Mouse (Mus musculus): ENCODE results near the gene Gm3839. TPM values are rescaled to one million over a fixed set of nuclear protein-coding genes. Genes with fewer than 3 reads are reported as not detected.
"Not testable (repeated sequence)": the region's sequence is repeated elsewhere in the genome, so short reads cannot be mapped to it uniquely, and the experiment has no call there.

Gm3839 gene
- total RNA-seq, 1 experiment, result 0.94 TPM

DNA sequence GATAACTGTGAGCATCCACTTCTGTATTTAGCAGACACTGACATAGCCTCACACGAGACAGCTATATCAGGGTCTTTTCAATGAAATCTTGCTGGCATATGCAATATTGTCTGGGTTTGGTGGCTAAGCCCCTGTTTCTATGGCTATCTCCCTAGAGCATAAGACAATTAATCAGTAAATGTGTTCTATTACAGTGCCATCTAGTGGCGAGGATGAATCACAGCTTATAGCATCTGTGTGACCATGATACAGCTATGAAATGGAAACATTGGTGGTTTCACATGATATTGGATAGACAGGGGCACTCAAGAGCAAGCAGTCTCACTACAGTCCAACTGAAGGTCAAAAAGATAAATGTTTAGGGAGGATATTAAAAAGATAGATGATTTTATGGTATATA, 26.5 kb downstream of the Gm3839 start:
- H3K4me1 ChIP-seq (ENCODE audit: control insufficient read depth in 2 of 2, insufficient read depth in 2 of 2, low read length in 2 of 2, poor library complexity in 1 of 2), result no peaks in the 10 kb centered on the region
- H3K27ac ChIP-seq (ENCODE audit: insufficient read depth, low read depth, low read length, poor library complexity, severe bottlenecking), result no peak overlapping the region
- no peaks in the 10 kb centered on the region for H3K36me3 ChIP-seq (ENCODE audit: control insufficient read depth, insufficient read depth, low read length, poor library complexity, severe bottlenecking)
- peak; percentile 21 for DNase-seq (ENCODE audit: low read depth, low spot score)
- in situ Hi-C loops (cut with MboI; ENCODE audit: low sequenced_read_pairs in 2 of 2, unreplicated experiment in 2 of 2), result no loop called here
- no peak overlapping the region for H3K9ac ChIP-seq (ENCODE audit: insufficient read depth, low read depth, low read length, poor library complexity, severe bottlenecking)
- H3K4me3 ChIP-seq (ENCODE audit: insufficient read depth in 1 of 2, low read depth in 1 of 2, low read length in 2 of 2, poor library complexity in 1 of 2, severe bottlenecking in 1 of 2), result no peak overlapping the region
- no peaks in the 10 kb centered on the region; the same call in 1 of the 2 replicates for H3K9me3 ChIP-seq (ENCODE audit: control insufficient read depth, insufficient read depth, low read depth, low read length)
- no peak for TF ChIP-seq ZC3H11A (IDR thresholded peaks at IDR 0.05; ENCODE audit: borderline replicate concordance, low read depth, low read length)

GRCm38 (mm10) chr14:11307079-11307478, 49.4 kb downstream of the Gm3839 start:
- in situ Hi-C loops (cut with MboI; ENCODE audit: low sequenced_read_pairs in 2 of 2, unreplicated experiment in 2 of 2), result no loop called here
- no peak overlapping the region for H3K4me3 ChIP-seq (ENCODE audit: insufficient read depth in 1 of 2, low read depth in 1 of 2, low read length in 2 of 2, poor library complexity in 1 of 2, severe bottlenecking in 1 of 2)
- no peak for DNase-seq (ENCODE audit: low read depth, low spot score)
- no peaks in the 10 kb centered on the region for H3K36me3 ChIP-seq (ENCODE audit: control insufficient read depth, insufficient read depth, low read length, poor library complexity, severe bottlenecking)
- no peaks in the 10 kb centered on the region for H3K4me1 ChIP-seq (ENCODE audit: control insufficient read depth in 2 of 2, insufficient read depth in 2 of 2, low read length in 2 of 2, poor library complexity in 1 of 2)
- H3K9ac ChIP-seq (ENCODE audit: insufficient read depth, low read depth, low read length, poor library complexity, severe bottlenecking), result no peak overlapping the region
- no peaks in the 10 kb centered on the region for H3K9me3 ChIP-seq (ENCODE audit: control insufficient read depth, insufficient read depth, low read depth, low read length)
- TF ChIP-seq ZC3H11A (IDR thresholded peaks at IDR 0.05; ENCODE audit: borderline replicate concordance, low read depth, low read length) (0 out of 2 replicates have a peak, but pooled peaks have one; percentile 38), HCFC1 (IDR thresholded peaks at IDR 0.05; ENCODE audit: borderline replicate concordance, insufficient read depth, low read length) (no peak), ZNF384 (IDR thresholded peaks at IDR 0.05; ENCODE audit: low read depth, low read length) (peak; percentile 72), MAFK (IDR thresholded peaks at IDR 0.05; ENCODE audit: insufficient read depth, low read depth, low read length) (no peak)
- H3K27ac ChIP-seq (ENCODE audit: insufficient read depth, low read depth, low read length, poor library complexity, severe bottlenecking), result no peak overlapping the region

DNA sequence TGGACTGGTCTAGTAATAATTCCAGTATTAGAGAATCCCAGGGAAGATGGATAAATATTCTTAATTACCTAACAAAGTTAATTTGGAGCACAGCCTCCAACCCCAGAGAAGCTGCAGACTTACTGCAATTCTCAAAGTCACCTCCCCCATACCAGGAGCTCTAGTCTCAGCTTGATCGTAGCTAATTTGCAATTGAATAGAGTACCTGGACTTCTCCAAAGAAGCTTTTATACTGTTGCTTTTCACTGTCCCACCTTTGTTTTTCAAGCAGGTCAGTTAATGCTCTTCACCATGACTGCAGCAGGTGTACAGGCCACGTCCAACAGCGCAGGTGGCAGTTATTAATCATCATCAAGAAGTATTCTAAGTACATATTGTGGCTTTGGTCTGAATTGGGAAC, 68.6 kb downstream of the Gm3839 start:
- in situ Hi-C loops (cut with MboI; ENCODE audit: low sequenced_read_pairs in 2 of 2, unreplicated experiment in 2 of 2); H3K27ac ChIP-seq (ENCODE audit: insufficient read depth, low read depth, low read length, poor library complexity, severe bottlenecking): not testable (repeated sequence)

GRCm38 (mm10) chr14:11257161-11257705, 99.3 kb downstream of the Gm3839 start:
- no peaks in the 10 kb centered on the region for H3K9me3 ChIP-seq (ENCODE audit: control insufficient read depth, insufficient read depth, low read depth, low read length)
- H3K4me1 ChIP-seq (ENCODE audit: control insufficient read depth in 2 of 2, insufficient read depth in 2 of 2, low read length in 2 of 2, poor library complexity in 1 of 2), result no peaks in the 10 kb centered on the region
- no peak for DNase-seq (ENCODE audit: low read depth, low spot score)
- TF ChIP-seq HCFC1 (IDR thresholded peaks at IDR 0.05; ENCODE audit: borderline replicate concordance, insufficient read depth, low read length) (no peak), MAFK (IDR thresholded peaks at IDR 0.05; ENCODE audit: insufficient read depth, low read depth, low read length) (no peak), ZNF384 (IDR thresholded peaks at IDR 0.05; ENCODE audit: low read depth, low read length) (no peak), ZC3H11A (IDR thresholded peaks at IDR 0.05; ENCODE audit: borderline replicate concordance, low read depth, low read length) (no peak), CHD2 (IDR thresholded peaks at IDR 0.05; ENCODE audit: low read depth, low read length) (no peak)
- no peak overlapping the region for H3K9ac ChIP-seq (ENCODE audit: insufficient read depth, low read depth, low read length, poor library complexity, severe bottlenecking)
- no peak overlapping the region for H3K27ac ChIP-seq (ENCODE audit: insufficient read depth, low read depth, low read length, poor library complexity, severe bottlenecking)
- no peaks in the 10 kb centered on the region for H3K36me3 ChIP-seq (ENCODE audit: control insufficient read depth, insufficient read depth, low read length, poor library complexity, severe bottlenecking)
- in situ Hi-C loops (cut with MboI; ENCODE audit: low sequenced_read_pairs in 2 of 2, unreplicated experiment in 2 of 2), result no loop called here
- no peak overlapping the region for H3K4me3 ChIP-seq (ENCODE audit: insufficient read depth in 1 of 2, low read depth in 1 of 2, low read length in 2 of 2, poor library complexity in 1 of 2, severe bottlenecking in 1 of 2)

More for the DNA sequence above, 68.6 kb downstream of the Gm3839 start:
- not testable (repeated sequence) for H3K9me3 ChIP-seq (ENCODE audit: control insufficient read depth, insufficient read depth, low read depth, low read length); H3K4me1 ChIP-seq (ENCODE audit: control insufficient read depth in 2 of 2, insufficient read depth in 2 of 2, low read length in 2 of 2, poor library complexity in 1 of 2); H3K4me3 ChIP-seq (ENCODE audit: insufficient read depth in 1 of 2, low read depth in 1 of 2, low read length in 2 of 2, poor library complexity in 1 of 2, severe bottlenecking in 1 of 2); DNase-seq (ENCODE audit: low read depth, low spot score); H3K9ac ChIP-seq (ENCODE audit: insufficient read depth, low read depth, low read length, poor library complexity, severe bottlenecking); H3K36me3 ChIP-seq (ENCODE audit: control insufficient read depth, insufficient read depth, low read length, poor library complexity, severe bottlenecking)

DNA sequence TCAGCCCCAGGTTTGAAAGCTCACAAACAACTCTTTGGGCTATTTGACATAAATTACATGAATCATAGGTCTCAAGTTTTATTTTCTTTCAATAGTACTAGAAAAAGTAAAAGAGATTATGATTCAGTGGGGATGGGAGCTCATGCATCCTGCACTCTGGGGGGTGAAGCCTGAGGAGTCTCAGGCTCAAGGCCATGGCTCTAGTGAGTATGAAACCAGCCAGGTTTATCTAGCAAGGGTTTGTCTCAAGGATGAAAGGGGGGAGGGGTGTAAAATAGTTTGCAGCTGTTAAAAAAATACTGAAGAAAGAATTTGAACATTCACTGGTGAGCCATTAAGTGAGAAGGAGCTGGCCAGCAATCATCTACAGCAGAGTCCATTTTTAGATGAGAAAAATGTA, 108.5 kb downstream of the Gm3839 start:
- no peak for DNase-seq (ENCODE audit: low read depth, low spot score)
- no peaks in the 10 kb centered on the region for H3K4me1 ChIP-seq (ENCODE audit: control insufficient read depth in 2 of 2, insufficient read depth in 2 of 2, low read length in 2 of 2, poor library complexity in 1 of 2)
- in situ Hi-C loops (cut with MboI; ENCODE audit: low sequenced_read_pairs in 2 of 2, unreplicated experiment in 2 of 2), result no loop called here
- no peaks in the 10 kb centered on the region for H3K9me3 ChIP-seq (ENCODE audit: control insufficient read depth, insufficient read depth, low read depth, low read length)
- H3K9ac ChIP-seq (ENCODE audit: insufficient read depth, low read depth, low read length, poor library complexity, severe bottlenecking), result no peak overlapping the region
- H3K27ac ChIP-seq (ENCODE audit: insufficient read depth, low read depth, low read length, poor library complexity, severe bottlenecking), result no peak overlapping the region
- H3K36me3 ChIP-seq (ENCODE audit: control insufficient read depth, insufficient read depth, low read length, poor library complexity, severe bottlenecking), result no peaks in the 10 kb centered on the region
- no peak overlapping the region for H3K4me3 ChIP-seq (ENCODE audit: insufficient read depth in 1 of 2, low read depth in 1 of 2, low read length in 2 of 2, poor library complexity in 1 of 2, severe bottlenecking in 1 of 2)
- TF ChIP-seq ZNF384 (IDR thresholded peaks at IDR 0.05; ENCODE audit: low read depth, low read length) (no peak), ZC3H11A (IDR thresholded peaks at IDR 0.05; ENCODE audit: borderline replicate concordance, low read depth, low read length) (no peak), HCFC1 (IDR thresholded peaks at IDR 0.05; ENCODE audit: borderline replicate concordance, insufficient read depth, low read length) (no peak), MAFK (IDR thresholded peaks at IDR 0.05; ENCODE audit: insufficient read depth, low read depth, low read length) (no peak), CHD2 (IDR thresholded peaks at IDR 0.05; ENCODE audit: low read depth, low read length) (no peak)

Data from ES-E14 (cell line).